Mouse (Mus musculus) Muller cell, postnatal 12 days (primary cell): ENCODE measurements around the gene Olfr1085.
"Not testable (repeated sequence)": the region's sequence is repeated elsewhere in the genome, so short reads cannot be mapped to it uniquely, and the experiment has no call there.

Experiments
- DNase-seq: peaks from one replicate; pipeline ENCODE4 v3.0.0-alpha.2; 2015; ENCODE audit errors: inconsistent ontology term

Gene Olfr1085

DNA sequence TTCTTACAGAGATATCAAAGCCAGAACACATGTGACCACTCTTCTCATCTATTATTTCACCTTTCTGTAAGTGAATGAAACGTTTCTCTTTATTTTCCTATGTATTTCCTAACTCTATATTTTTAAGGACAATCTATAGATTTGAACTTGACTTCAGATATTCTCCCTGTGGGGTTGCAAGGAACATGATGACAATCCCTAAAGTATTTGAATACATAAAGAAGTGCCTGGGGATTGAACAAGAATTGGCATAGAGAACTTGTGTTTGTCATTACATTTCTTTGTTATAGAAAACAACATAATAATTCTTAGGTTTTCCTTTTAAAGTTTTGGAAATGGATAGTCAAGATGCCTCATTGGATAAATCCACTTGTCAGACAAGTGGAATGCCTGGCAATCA, at the start of gene Olfr1085:
TSS of gene Olfr1085 (minus strand) at position 101 of the 400 bp plus-strand sequence.
- DNase-seq: no peak

DNA sequence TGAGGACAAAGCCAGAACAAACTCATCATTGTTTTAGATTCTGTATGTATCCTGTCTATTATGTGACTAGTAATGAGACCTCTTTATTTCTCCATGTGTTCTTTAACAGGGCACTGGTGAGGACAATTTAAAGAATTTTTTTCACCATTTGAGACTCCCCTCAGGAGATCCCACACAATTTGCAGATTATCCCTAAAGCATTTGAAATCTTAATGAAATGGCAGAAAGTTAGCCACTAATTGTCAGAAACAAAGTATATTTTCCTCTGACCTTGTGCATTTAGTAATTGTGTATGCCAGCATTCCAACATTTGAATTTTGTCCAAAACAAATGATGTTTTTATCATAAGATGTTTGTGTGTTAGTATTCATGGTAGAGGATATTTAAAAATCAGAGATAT, 36.5 kb upstream of the Olfr1085 start, which contains the start of gene Olfr1087:
TSS of gene Olfr1087 (minus strand) at position 101 of the 400 bp plus-strand sequence.
- no peak for DNase-seq

DNA sequence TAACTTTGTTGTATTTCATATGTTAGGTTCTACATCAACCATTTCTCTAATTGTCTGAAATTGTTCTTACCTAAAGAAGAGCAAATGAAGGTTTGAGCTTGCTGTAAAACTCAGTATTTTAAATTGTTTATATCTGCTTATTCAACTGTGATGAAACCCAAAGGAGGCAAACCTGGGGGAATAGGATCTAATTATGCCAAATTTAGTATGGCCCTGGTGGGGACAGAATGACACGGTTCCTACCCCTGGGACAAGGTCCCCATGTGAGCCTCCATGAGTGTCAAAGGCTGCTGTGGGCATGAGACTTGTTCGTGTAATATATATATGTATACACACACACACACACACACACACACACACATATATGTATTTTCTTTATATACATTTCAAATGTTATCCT, 18.2 kb upstream of the Olfr1085 start, which contains the start of gene Olfr1086:
TSS of gene Olfr1086 (minus strand) at position 101 of the 400 bp plus-strand sequence.
- DNase-seq: no peak

DNA sequence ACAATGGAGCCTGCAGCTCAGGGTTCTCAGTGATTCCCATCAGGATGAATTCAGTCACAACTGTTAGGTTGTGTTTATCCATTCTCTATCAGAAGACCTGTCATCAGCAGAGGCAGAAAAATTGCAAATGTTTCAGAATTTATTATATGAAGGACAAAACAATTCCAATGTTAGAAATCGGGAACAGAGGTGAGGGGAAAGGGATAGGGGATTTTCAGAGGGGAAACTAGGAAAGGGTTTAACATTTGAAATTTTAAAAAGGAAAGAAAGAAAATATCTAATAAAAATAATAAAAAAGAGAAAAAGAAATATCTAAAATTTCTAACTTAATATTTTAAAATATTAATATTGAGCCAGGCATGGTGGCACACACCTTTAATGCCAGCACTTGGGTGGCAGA, 22.2 kb downstream of the Olfr1085 start, which contains the start of gene Olfr1084:
TSS of gene Olfr1084 (minus strand) at position 101 of the 400 bp plus-strand sequence.
- DNase-seq: not testable (repeated sequence)
